Mouse (Mus musculus): Measurements from ENCODE around the gene Bola1. TPM values are rescaled to one million over a fixed set of nuclear protein-coding genes. Genes with fewer than 3 reads are reported as not detected.
A peak's percentile ranks its signal among the peaks of the same experiment; 100 is the strongest.

The Bola1 gene
- polyA plus RNA-seq, 1 experiment = 88.0 TPM

GRCm38 (mm10) chr3:96262216-96262875 is 42.8 kb upstream of the Bola1 start:
- Histone ChIP-seq H3K27me3 (ENCODE audit: control insufficient read depth, insufficient read depth, insufficient read length) (no peaks in the 10 kb centered on the region), H3ac (ENCODE audit: control insufficient read depth, insufficient read length) (peak overlapping the region; percentile 62), H3K36me3 (ENCODE audit: control insufficient read depth, insufficient read depth) (no peaks in the 10 kb centered on the region), H3K4me2 (ENCODE audit: low read depth) (peak overlapping the region; percentile 87), H3K4me3 (peak overlapping the region; percentile 47), H3K79me2 (ENCODE audit: control insufficient read depth, insufficient read depth) (no peaks in the 10 kb centered on the region)
- TF ChIP-seq E2F4 (IDR thresholded peaks at IDR 0.05; ENCODE audit: insufficient read depth) (no peak), POLR2A (IDR thresholded peaks at IDR 0.05; ENCODE audit: insufficient read length, low read depth) (peak; percentile 65), POLR2AphosphoS2 (IDR thresholded peaks at IDR 0.05; ENCODE audit: insufficient read length, low read depth) (peak; percentile 82)

- Histone ChIP-seq H3K4me3 (peak overlapping the region; percentile 47), H3K4me2 (ENCODE audit: low read depth) (peak overlapping the region; percentile 87), H3K36me3 (ENCODE audit: control insufficient read depth, insufficient read depth) (no peaks in the 10 kb centered on the region), H3K79me2 (ENCODE audit: control insufficient read depth, insufficient read depth) (no peaks in the 10 kb centered on the region), H3ac (ENCODE audit: control insufficient read depth, insufficient read length) (no peak overlapping the region), H3K27me3 (ENCODE audit: control insufficient read depth, insufficient read depth, insufficient read length) (no peaks in the 10 kb centered on the region)
- TF ChIP-seq USF1 (IDR thresholded peaks at IDR 0.05; ENCODE audit: low read depth) (no peak), TCF12 (IDR thresholded peaks at IDR 0.05; ENCODE audit: insufficient read depth, poor library complexity, severe bottlenecking) (no peak), CEBPB (IDR thresholded peaks at IDR 0.05; ENCODE audit: insufficient read depth, poor library complexity, severe bottlenecking) (no peak), REST (IDR thresholded peaks at IDR 0.05; ENCODE audit: insufficient read depth, insufficient read length) (no peak), POLR2AphosphoS2 (IDR thresholded peaks at IDR 0.05; ENCODE audit: insufficient read length, low read depth) (no peak), MYOG (IDR thresholded peaks at IDR 0.05; ENCODE audit: control insufficient read depth in 1 of 3, insufficient read depth in 1 of 3, insufficient read length in 2 of 3, low read depth in 2 of 3) (no peak), MYOD1 (IDR thresholded peaks at IDR 0.05; ENCODE audit: control insufficient read depth in 1 of 3, insufficient read length in 2 of 3, low read depth in 2 of 3) (no peak), POLR2A (IDR thresholded peaks at IDR 0.05; ENCODE audit: insufficient read length, low read depth) (no peak), E2F4 (IDR thresholded peaks at IDR 0.05; ENCODE audit: insufficient read depth) (no peak), MAX (IDR thresholded peaks at IDR 0.05; ENCODE audit: low read depth) (no peak), TCF3 (IDR thresholded peaks at IDR 0.05; ENCODE audit: insufficient read length, low read depth) (no peak), SRF (IDR thresholded peaks at IDR 0.05; ENCODE audit: control insufficient read depth, insufficient read length, low read depth) (no peak)
These were observed 42.1 kb upstream of the Bola1 start for GRCm38 (mm10) chr3:96261623-96262022.

GRCm38 (mm10) chr3:96260220-96260619 is 40.7 kb upstream of the Bola1 start:
- Histone ChIP-seq H3ac (ENCODE audit: control insufficient read depth, insufficient read length) (no peak overlapping the region), H3K4me2 (ENCODE audit: low read depth) (no peak overlapping the region), H3K36me3 (ENCODE audit: control insufficient read depth, insufficient read depth) (no peaks in the 10 kb centered on the region), H3K27me3 (ENCODE audit: control insufficient read depth, insufficient read depth, insufficient read length) (no peaks in the 10 kb centered on the region), H3K79me2 (ENCODE audit: control insufficient read depth, insufficient read depth) (no peaks in the 10 kb centered on the region), H3K4me3 (no peak overlapping the region)
- TF ChIP-seq TCF3 (IDR thresholded peaks at IDR 0.05; ENCODE audit: insufficient read length, low read depth) (no peak), E2F4 (IDR thresholded peaks at IDR 0.05; ENCODE audit: insufficient read depth) (no peak), POLR2AphosphoS2 (IDR thresholded peaks at IDR 0.05; ENCODE audit: insufficient read length, low read depth) (no peak), TCF12 (IDR thresholded peaks at IDR 0.05; ENCODE audit: insufficient read depth, poor library complexity, severe bottlenecking) (no peak), MYOG (IDR thresholded peaks at IDR 0.05; ENCODE audit: control insufficient read depth in 1 of 3, insufficient read depth in 1 of 3, insufficient read length in 2 of 3, low read depth in 2 of 3) (no peak), POLR2A (IDR thresholded peaks at IDR 0.05; ENCODE audit: insufficient read length, low read depth) (no peak), MYOD1 (IDR thresholded peaks at IDR 0.05; ENCODE audit: control insufficient read depth in 1 of 3, insufficient read length in 2 of 3, low read depth in 2 of 3) (no peak), SRF (IDR thresholded peaks at IDR 0.05; ENCODE audit: control insufficient read depth, insufficient read length, low read depth) (no peak), CEBPB (IDR thresholded peaks at IDR 0.05; ENCODE audit: insufficient read depth, poor library complexity, severe bottlenecking) (no peak), REST (IDR thresholded peaks at IDR 0.05; ENCODE audit: insufficient read depth, insufficient read length) (no peak), USF1 (IDR thresholded peaks at IDR 0.05; ENCODE audit: low read depth) (no peak), MAX (IDR thresholded peaks at IDR 0.05; ENCODE audit: low read depth) (no peak)

- no peaks in the 10 kb centered on the region for H3K36me3 ChIP-seq (ENCODE audit: control insufficient read depth, insufficient read depth)
- no peaks in the 10 kb centered on the region for H3K27me3 ChIP-seq (ENCODE audit: control insufficient read depth, insufficient read depth, insufficient read length)
- TF ChIP-seq POLR2AphosphoS2 (IDR thresholded peaks at IDR 0.05; ENCODE audit: insufficient read length, low read depth) (no peak), MYOD1 (IDR thresholded peaks at IDR 0.05; ENCODE audit: control insufficient read depth in 1 of 3, insufficient read length in 2 of 3, low read depth in 2 of 3) (no peak), E2F4 (IDR thresholded peaks at IDR 0.05; ENCODE audit: insufficient read depth) (no peak), USF1 (IDR thresholded peaks at IDR 0.05; ENCODE audit: low read depth) (no peak), REST (IDR thresholded peaks at IDR 0.05; ENCODE audit: insufficient read depth, insufficient read length) (no peak), TCF12 (IDR thresholded peaks at IDR 0.05; ENCODE audit: insufficient read depth, poor library complexity, severe bottlenecking) (no peak)
- H3K4me3 ChIP-seq = no peak overlapping the region
- no peak overlapping the region for H3K4me2 ChIP-seq (ENCODE audit: low read depth)
- no peak overlapping the region for H3ac ChIP-seq (ENCODE audit: control insufficient read depth, insufficient read length)
- H3K79me2 ChIP-seq (ENCODE audit: control insufficient read depth, insufficient read depth) = no peaks in the 10 kb centered on the region
These were observed 37.7 kb upstream of the Bola1 start for GRCm38 (mm10) chr3:96257190-96257589.

GRCm38 (mm10) chr3:96255926-96256593 is 36.6 kb upstream of the Bola1 start:
- Histone ChIP-seq H3ac (ENCODE audit: control insufficient read depth, insufficient read length) (no peak overlapping the region), H3K4me2 (ENCODE audit: low read depth) (no peak overlapping the region), H3K27me3 (ENCODE audit: control insufficient read depth, insufficient read depth, insufficient read length) (no peaks in the 10 kb centered on the region), H3K4me3 (no peak overlapping the region), H3K36me3 (ENCODE audit: control insufficient read depth, insufficient read depth) (no peaks in the 10 kb centered on the region), H3K79me2 (ENCODE audit: control insufficient read depth, insufficient read depth) (no peaks in the 10 kb centered on the region)
- TF ChIP-seq POLR2AphosphoS2 (IDR thresholded peaks at IDR 0.05; ENCODE audit: insufficient read length, low read depth) (no peak), TCF3 (IDR thresholded peaks at IDR 0.05; ENCODE audit: insufficient read length, low read depth) (no peak), POLR2A (IDR thresholded peaks at IDR 0.05; ENCODE audit: insufficient read length, low read depth) (no peak), MAX (IDR thresholded peaks at IDR 0.05; ENCODE audit: low read depth) (no peak), USF1 (IDR thresholded peaks at IDR 0.05; ENCODE audit: low read depth) (no peak), MYOD1 (IDR thresholded peaks at IDR 0.05; ENCODE audit: control insufficient read depth in 1 of 3, insufficient read length in 2 of 3, low read depth in 2 of 3) (no peak), MYOG (IDR thresholded peaks at IDR 0.05; ENCODE audit: control insufficient read depth in 1 of 3, insufficient read depth in 1 of 3, insufficient read length in 2 of 3, low read depth in 2 of 3) (no peak), CEBPB (IDR thresholded peaks at IDR 0.05; ENCODE audit: insufficient read depth, poor library complexity, severe bottlenecking) (no peak), REST (IDR thresholded peaks at IDR 0.05; ENCODE audit: insufficient read depth, insufficient read length) (no peak), TCF12 (IDR thresholded peaks at IDR 0.05; ENCODE audit: insufficient read depth, poor library complexity, severe bottlenecking) (no peak), E2F4 (IDR thresholded peaks at IDR 0.05; ENCODE audit: insufficient read depth) (no peak), SRF (IDR thresholded peaks at IDR 0.05; ENCODE audit: control insufficient read depth, insufficient read length, low read depth) (no peak)
